Comparison of ENCODE assay signal across 20 mouse cellular contexts in genomic region chr10:93303231-93303630, GRCm38 (mm10). TPM values are rescaled to one million over a fixed set of nuclear protein-coding genes. Genes with fewer than 3 reads are reported as not detected.
A peak's percentile ranks its signal among the peaks of the same experiment; 100 is the strongest.
DNase-seq lines count a peak whose midpoint lies in the region; ATAC-seq and TF ChIP-seq lines count a peak whose summit lies in the region.
"Had no signal": no experiment of that assay in that cellular context is flagged by ENCODE, and none has a peak within 500 bp of the region (broad histone marks: within the 10 kb centered on the region; RNA-seq: fewer than 3 reads in every experiment).

No protein-coding gene starts in this region.

- peak; percentile 96 for DNase-seq in heart, adult 11 months
- no peak for DNase-seq in heart, postnatal 25 days (ENCODE audit: low spot score)
- no peak for DNase-seq in kidney, postnatal 25 days
- no peak for DNase-seq in lung, embryonic 14.5 days
- DNase-seq in lung, postnatal 36 days = no peak
- no peak for DNase-seq in embryonic facial prominence, embryonic 14.5 days (ENCODE audit: low spot score)
- no peak for DNase-seq in cerebellum, adult 11 months
- DNase-seq: adrenal gland, adult 2 months; cerebellum, adult 11-12 months; cerebellum, postnatal 25 days; forebrain, postnatal 0 days; left cerebral cortex, postnatal 4 days; retina, postnatal 1 day; right cerebral cortex, postnatal 4 days; thymus, postnatal 4 days had no signal

- TF ChIP-seq CTCF in lung, embryonic 14.5 days (IDR thresholded peaks at IDR 0.05; ENCODE audit: low read depth) = no peak

- no peak overlapping the region for H3K4me2 ChIP-seq in kidney, embryonic 14.5 days (replicated peaks; ENCODE audit: low read depth, low read length)
- peak overlapping the region; percentile 35 for H3K4me2 ChIP-seq in lung, embryonic 14.5 days
- H3K4me2 ChIP-seq in embryonic facial prominence, embryonic 14.5 days (ENCODE audit: low read depth, low read length) = 0 out of 2 replicates have a peak overlapping the region, but pooled peaks have one; percentile 24
- H3K4me2 ChIP-seq: hindbrain, embryonic 15.5 days had no signal

- peak overlapping the region; percentile 32; the same call in 1 of the 2 replicates for H3K27ac ChIP-seq in kidney, embryonic 14.5 days (ENCODE audit: low read depth, low read length)
- peak overlapping the region; percentile 16; the same call in 1 of the 2 replicates for H3K27ac ChIP-seq in lung, embryonic 14.5 days (ENCODE audit: low read depth)
- H3K27ac ChIP-seq in embryonic facial prominence, embryonic 14.5 days (replicated peaks; ENCODE audit: low read depth, low read length) = peak overlapping the region; percentile 48; the same call in 1 of the 2 replicates
- H3K27ac ChIP-seq: hindbrain, embryonic 15.5 days had no signal

- ATAC-seq in kidney, embryonic 14.5 days (ENCODE audit: low FRiP score, low TSS enrichment) = no peak
- no peak for ATAC-seq in lung, embryonic 14.5 days (ENCODE audit: insufficient read depth)
- no peak for ATAC-seq in embryonic facial prominence, embryonic 14.5 days (ENCODE audit: low read depth)
- ATAC-seq: forebrain, postnatal 0 days; intestine, embryonic 16.5 days; midbrain, embryonic 16.5 days had no signal

- H3K4me1 ChIP-seq in kidney, embryonic 14.5 days (ENCODE audit: control insufficient read depth, insufficient read depth, low read length) = 0 out of 2 replicates have a peak, but pooled peaks cover 10% of the 10 kb centered on the region
- H3K4me1 ChIP-seq in lung, embryonic 14.5 days (ENCODE audit: insufficient read depth) = peaks cover 5% of the 10 kb centered on the region
- peaks cover 17% of the 10 kb centered on the region for H3K4me1 ChIP-seq in embryonic facial prominence, embryonic 14.5 days (ENCODE audit: control insufficient read depth, insufficient read depth, low read length)

- H3K9me3 ChIP-seq in kidney, embryonic 14.5 days (ENCODE audit: control insufficient read depth, low read length) = no peaks in the 10 kb centered on the region
- no peaks in the 10 kb centered on the region for H3K9me3 ChIP-seq in lung, embryonic 14.5 days (ENCODE audit: low read depth, low read length)
- H3K9me3 ChIP-seq in embryonic facial prominence, embryonic 14.5 days (ENCODE audit: control insufficient read depth, low read length) = no peaks in the 10 kb centered on the region
- H3K9me3 ChIP-seq: hindbrain, embryonic 15.5 days had no signal

- no peak overlapping the region for H3K4me3 ChIP-seq in kidney, embryonic 14.5 days (ENCODE audit: low read length)
- H3K4me3 ChIP-seq in lung, embryonic 14.5 days (ENCODE audit: low read depth, low read length) = no peak overlapping the region
- no peak overlapping the region for H3K4me3 ChIP-seq in embryonic facial prominence, embryonic 14.5 days (ENCODE audit: low read depth, low read length)
- H3K4me3 ChIP-seq: hindbrain, embryonic 15.5 days had no signal

- no peaks in the 10 kb centered on the region; the same call in 1 of the 2 replicates for H3K36me3 ChIP-seq in kidney, embryonic 14.5 days (ENCODE audit: control insufficient read depth, insufficient read depth, low read length)
- H3K36me3 ChIP-seq in lung, embryonic 14.5 days (ENCODE audit: insufficient read depth) = 0 out of 2 replicates have a peak, but pooled peaks cover 3% of the 10 kb centered on the region
- 0 out of 2 replicates have a peak, but pooled peaks cover 3% of the 10 kb centered on the region for H3K36me3 ChIP-seq in embryonic facial prominence, embryonic 14.5 days (ENCODE audit: control insufficient read depth, insufficient read depth, low read length)
- H3K36me3 ChIP-seq: hindbrain, embryonic 15.5 days had no signal

- intact Hi-C loops in heart, postnatal 25 days (cut with DNase I) = no loop called here

- WGBS in kidney, embryonic 14.5 days = 79% methylated on average over 4 of the region's 4 CpGs
- WGBS in lung, embryonic 14.5 days = 72% methylated on average over 4 of the region's 4 CpGs
- WGBS in embryonic facial prominence, embryonic 14.5 days = 64% methylated on average over 4 of the region's 4 CpGs

- H3K9ac ChIP-seq in kidney, embryonic 14.5 days (ENCODE audit: low read depth, low read length) = no peak overlapping the region
- H3K9ac ChIP-seq in lung, embryonic 14.5 days = no peak overlapping the region
- no peak overlapping the region for H3K9ac ChIP-seq in embryonic facial prominence, embryonic 14.5 days (ENCODE audit: low read depth, low read length)
- H3K9ac ChIP-seq: forebrain, postnatal 0 days; hindbrain, embryonic 15.5 days had no signal

- no peaks in the 10 kb centered on the region for H3K27me3 ChIP-seq in kidney, embryonic 14.5 days (ENCODE audit: control insufficient read depth, insufficient read depth, low read length)
- H3K27me3 ChIP-seq in lung, embryonic 14.5 days (ENCODE audit: insufficient read depth, low read length) = no peaks in the 10 kb centered on the region
- no peaks in the 10 kb centered on the region for H3K27me3 ChIP-seq in embryonic facial prominence, embryonic 14.5 days (replicated peaks; ENCODE audit: control insufficient read depth, insufficient read depth, low read length)
- H3K27me3 ChIP-seq: CH12.LX; hindbrain, embryonic 15.5 days had no signal

RNA-seq across cellular contexts. Expression of gene Elk3, which starts 7.7 kb away (rescaled TPM):
- 10 to 100 TPM; 45.1 to 48.7 TPM for total RNA-seq in heart, postnatal 25 days (2021)
- 43.4 and 49.1 TPM in 2 replicates for polyA plus RNA-seq in kidney, embryonic 14.5 days (2014; fragmentation: Nextera tagmentation; extraction: Ambion mirVana)
- 55.3 and 57.7 TPM in 2 replicates for polyA plus RNA-seq in lung, embryonic 14.5 days (2014; fragmentation: Nextera tagmentation; extraction: Ambion mirVana)
- polyA plus RNA-seq in embryonic facial prominence, embryonic 14.5 days (2014; fragmentation: Nextera tagmentation; extraction: Ambion mirVana) = 34.4 and 39.4 TPM in 2 replicates
